Mouse (Mus musculus): ENCODE measurements around the gene Trpm8.

The Trpm8 gene

GRCm38 (mm10) chr1:88299529-88299945 is 22.1 kb downstream of the Trpm8 start:
- no peak for DNase-seq (ENCODE audit: low read depth in 1 of 2, low spot score in 2 of 2)

GRCm38 (mm10) chr1:88300301-88301050 is 23.0 kb downstream of the Trpm8 start:
- no peak for DNase-seq (ENCODE audit: low read depth in 1 of 2, low spot score in 2 of 2)

GRCm38 (mm10) chr1:88301121-88302014 is 23.9 kb downstream of the Trpm8 start:
- DNase-seq (ENCODE audit: low read depth in 1 of 2, low spot score in 2 of 2), result no peak

GRCm38 (mm10) chr1:88302057-88302740 is 24.7 kb downstream of the Trpm8 start:
- DNase-seq (ENCODE audit: low read depth in 1 of 2, low spot score in 2 of 2), result no peak

- no peak for DNase-seq (ENCODE audit: low read depth in 1 of 2, low spot score in 2 of 2)
These were observed 26.3 kb downstream of the Trpm8 start for GRCm38 (mm10) chr1:88303762-88304161.

DNA sequence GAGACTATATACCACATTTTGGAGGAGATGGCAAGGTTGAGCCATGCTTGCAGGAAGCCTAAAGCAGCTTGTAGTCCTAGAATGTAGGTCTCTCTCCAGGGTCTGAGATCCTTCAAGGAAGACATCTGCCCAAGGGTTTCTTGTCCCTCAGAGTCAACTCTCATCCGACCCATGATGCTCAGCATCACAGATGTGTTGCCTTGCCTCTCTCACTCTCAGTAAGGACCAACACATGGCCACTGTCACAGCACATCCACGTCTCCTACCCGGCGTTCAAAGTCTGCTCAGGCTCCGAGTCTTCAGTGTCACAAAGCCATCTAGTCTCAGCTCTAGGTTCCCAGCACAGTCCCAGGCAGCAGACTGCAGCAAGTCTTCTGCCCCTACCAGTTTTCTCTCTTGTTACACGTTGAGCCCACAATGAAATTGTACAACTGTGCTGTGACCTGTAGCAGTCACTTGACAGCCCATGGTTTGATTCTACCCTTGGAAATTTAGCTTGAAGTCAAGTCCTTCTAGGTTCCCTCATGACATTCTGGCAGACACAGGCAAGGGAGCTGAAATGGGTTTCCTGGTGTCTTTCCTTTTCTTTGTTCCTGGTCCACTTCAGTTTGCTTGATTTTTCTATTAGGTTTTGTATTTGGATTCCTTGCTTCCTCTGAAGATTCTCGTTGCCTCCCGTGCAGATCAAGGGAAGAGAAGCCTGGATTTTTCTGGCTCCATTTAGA is 27.0 kb downstream of the Trpm8 start:
- DNase-seq (ENCODE audit: low read depth in 1 of 2, low spot score in 2 of 2), result no peak

DNA sequence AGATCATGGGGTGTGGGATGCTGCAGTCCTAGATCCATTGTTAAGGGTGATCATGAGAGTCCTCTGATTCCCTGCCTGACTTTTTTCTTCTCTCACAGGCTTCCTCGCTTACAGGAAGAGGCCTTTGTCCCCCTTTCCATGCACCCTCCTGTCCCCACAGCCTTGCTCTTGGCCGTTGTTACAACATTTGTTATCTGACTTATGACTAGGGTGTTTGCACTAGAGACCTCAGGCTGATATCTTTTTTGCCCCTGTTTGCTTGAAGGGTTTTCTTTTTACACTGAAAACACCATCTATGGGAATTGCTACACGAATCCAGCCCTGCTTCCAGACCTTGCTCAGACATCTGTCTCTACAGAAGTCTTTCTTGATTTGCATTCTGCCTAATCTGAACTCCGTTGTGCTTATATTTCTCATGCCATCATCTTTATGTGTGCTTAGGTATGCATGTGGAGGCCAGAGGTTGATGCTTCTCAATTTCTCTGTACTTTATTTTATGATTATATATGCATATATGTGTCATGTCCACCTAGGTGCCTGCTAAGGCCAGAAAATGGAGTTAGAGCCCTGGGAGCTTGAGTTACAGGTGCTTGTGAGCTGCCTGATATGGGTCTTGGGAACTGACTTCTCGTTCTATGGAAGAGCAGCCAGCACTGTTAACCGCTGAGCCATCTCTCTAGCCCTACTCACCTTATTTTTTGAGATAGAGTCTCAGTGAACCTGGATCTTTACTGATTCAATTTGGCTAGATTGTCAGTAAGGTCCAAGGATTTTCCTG is 27.7 kb downstream of the Trpm8 start:
- no peak for DNase-seq (ENCODE audit: low read depth in 1 of 2, low spot score in 2 of 2)

GRCm38 (mm10) chr1:88306543-88306942 is 29.1 kb downstream of the Trpm8 start:
- no peak for DNase-seq (ENCODE audit: low read depth in 1 of 2, low spot score in 2 of 2)

- no peak for DNase-seq (ENCODE audit: low read depth in 1 of 2, low spot score in 2 of 2)
These were observed 29.7 kb downstream of the Trpm8 start for GRCm38 (mm10) chr1:88307180-88307579.

DNA sequence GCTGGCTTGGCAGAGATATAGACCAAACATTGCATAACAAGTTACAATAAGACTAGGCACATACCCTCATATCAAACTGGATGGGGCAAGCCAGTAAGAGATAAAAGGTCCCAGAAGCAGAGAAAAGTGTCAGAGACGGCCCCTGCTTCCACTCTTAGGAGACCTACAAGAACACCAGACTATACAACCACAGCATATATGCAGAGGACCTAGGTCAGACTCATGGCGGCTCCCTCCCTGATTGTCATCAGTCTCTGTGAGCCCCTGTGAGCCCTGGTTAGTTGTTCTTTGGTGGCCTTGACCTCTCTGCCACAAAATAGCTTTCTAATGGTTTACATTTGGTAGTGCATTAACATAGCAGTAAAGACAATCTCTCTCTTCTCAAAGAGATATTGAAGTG is 31.6 kb downstream of the Trpm8 start:
- no peak for DNase-seq (ENCODE audit: low read depth in 1 of 2, low spot score in 2 of 2)

DNA sequence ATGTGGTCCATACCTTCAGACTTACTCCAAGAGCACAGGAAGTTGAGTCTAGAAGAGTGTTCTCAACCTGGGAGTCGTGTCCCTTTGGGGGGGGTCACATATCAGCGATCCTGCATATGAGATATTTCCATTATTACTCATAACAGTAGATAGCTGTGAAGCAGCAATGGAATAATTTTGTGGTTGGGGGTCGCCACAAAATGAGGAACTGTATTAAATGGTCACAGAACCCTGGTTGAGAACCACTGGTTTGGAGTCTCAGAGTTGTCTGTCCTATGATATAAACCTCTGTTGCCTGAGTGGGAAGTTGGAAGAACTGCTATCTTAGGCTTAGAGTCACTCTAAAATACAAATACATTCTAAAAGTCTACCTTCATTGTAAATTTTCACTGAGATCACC is 32.4 kb downstream of the Trpm8 start:
- no peak for DNase-seq (ENCODE audit: low read depth in 1 of 2, low spot score in 2 of 2)

DNA sequence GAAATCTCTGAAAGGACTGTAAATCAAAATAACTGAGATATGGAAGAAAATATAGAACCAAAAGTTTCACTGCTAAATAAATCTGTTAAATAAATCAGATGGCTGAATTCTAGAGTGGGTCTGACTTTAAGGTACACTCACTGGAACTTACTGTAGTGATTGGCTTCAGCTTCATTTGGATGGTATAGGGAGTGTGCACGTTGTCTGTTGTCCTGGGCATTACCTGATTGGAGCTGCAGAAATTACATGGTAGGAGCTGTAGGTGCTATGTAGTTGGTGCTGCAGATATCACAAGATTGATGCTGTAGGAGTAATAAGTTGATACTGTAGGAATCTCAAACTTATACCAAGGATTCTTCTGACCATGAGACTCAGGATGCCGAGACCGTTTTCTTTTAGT is 32.9 kb downstream of the Trpm8 start:
- no peak for DNase-seq (ENCODE audit: low read depth in 1 of 2, low spot score in 2 of 2)

DNA sequence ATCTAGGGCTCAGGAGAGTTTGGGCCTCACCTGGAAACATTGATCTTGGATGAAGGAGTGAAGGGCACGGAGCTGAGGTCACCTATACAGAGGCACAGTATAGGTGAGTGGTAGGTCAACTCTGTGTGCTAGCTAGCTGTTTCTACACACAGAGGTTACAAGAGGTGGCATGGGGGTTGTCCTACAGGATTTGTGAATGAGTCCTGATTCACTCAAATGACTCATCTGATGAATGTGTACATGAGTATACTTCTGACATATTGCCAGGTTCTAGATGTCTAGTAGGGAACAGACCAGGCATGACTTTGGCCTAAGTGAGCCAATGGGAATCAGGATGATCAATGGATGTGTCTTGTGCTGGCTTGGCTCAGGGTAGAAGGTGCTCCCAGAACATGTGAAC is 39.8 kb downstream of the Trpm8 start:
- no peak for DNase-seq (ENCODE audit: low read depth in 1 of 2, low spot score in 2 of 2)

GRCm38 (mm10) chr1:88318531-88319060 is 41.1 kb downstream of the Trpm8 start:
- DNase-seq (ENCODE audit: low read depth in 1 of 2, low spot score in 2 of 2), result no peak

DNA sequence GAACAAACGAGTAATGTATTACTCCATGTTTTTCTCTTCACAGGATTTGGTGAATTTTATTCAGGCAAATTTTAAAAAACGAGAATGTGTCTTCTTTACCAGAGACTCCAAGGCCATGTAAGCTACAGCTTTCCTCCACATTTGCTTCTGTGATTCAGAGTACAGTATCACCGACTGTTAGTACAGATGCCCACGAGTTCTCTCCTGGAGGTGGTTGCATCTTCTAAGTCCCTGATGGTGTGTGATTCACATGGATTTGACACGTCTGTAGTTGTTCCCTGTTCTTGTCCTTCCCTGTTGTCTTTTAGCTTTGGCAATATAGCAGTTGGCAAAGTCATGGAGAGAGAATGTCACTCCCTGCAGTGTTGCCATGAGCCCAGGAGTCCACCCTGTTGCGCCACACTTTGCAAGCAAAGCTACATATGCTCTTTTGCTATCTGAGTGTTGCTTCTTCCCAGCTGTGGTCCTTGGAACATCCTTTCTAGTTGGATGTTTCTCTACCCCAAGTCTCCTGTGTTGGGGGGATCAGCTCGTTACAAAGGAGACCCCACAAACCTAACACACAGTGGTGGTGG is 43.4 kb downstream of the Trpm8 start:
- no peak for DNase-seq (ENCODE audit: low read depth in 1 of 2, low spot score in 2 of 2)

DNA sequence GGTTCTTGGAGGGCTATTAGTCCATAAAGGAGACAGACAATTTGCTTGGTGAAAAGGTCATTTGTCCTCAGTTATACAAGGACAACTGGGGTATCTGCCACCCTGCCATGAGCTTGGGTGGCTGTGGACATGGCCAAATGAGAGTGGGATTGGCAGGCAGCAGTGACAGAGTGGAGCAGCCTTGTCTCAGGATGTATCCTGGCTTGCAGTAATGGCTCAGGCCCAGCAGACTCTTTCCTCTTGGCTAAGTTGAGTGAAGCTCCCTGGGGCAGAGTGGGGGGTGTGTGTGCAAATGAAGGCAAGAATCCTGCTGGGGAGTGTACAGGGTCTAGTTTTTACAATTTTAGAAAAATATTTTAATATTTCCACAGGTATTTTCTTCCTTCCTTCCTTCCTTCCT is 44.7 kb downstream of the Trpm8 start:
- DNase-seq (ENCODE audit: low read depth in 1 of 2, low spot score in 2 of 2), result no peak

GRCm38 (mm10) chr1:88323101-88323500 is 45.6 kb downstream of the Trpm8 start:
- DNase-seq (ENCODE audit: low read depth in 1 of 2, low spot score in 2 of 2), result no peak

DNA sequence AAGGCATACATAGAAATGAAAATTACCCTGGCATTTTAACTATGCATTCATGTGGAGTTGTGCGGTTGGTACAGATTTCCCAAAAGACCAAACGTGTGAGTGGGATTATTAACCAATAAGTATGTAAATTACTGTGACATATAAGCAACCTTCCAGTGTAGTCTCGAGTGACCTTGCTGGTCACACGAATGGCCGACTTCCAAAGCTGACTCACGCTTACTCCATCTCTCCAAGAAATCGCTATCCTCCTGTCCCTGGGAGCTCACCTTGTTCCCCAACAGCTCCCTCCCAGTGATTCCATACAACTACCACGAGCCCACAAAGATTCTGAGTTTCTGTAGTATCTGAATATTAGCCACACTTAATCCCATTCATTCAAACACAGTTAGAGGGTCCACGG is 62.0 kb downstream of the Trpm8 start:
- no peak for DNase-seq (ENCODE audit: low read depth in 1 of 2, low spot score in 2 of 2)

GRCm38 (mm10) chr1:88342615-88343014 is 65.2 kb downstream of the Trpm8 start:
- no peak for DNase-seq (ENCODE audit: low read depth in 1 of 2, low spot score in 2 of 2)

DNA sequence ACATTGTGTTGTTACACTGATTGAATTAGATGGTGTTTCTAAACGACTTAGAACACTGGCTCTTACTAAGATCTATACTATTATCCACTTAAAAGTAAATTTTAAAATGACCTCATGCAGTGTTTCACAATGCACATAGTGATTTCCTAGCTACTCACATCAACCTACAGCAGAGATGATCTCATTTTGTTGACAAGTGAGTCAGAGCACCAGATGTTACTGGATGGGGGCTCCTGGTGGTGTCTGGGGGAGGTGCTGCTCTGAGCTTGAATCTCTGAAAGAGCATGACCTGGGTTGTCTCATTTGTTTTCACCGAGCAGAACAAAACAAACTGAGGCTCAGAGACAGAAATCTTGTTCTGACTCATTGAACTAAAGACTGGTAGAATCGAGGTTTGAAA is 68.1 kb downstream of the Trpm8 start:
- no peak for DNase-seq (ENCODE audit: low read depth in 1 of 2, low spot score in 2 of 2)
